Mouse (Mus musculus): ENCODE measurements around the gene Cyp8b1. TPM values are rescaled to one million over a fixed set of nuclear protein-coding genes. Genes with fewer than 3 reads are reported as not detected.

Cyp8b1 gene
- polyA plus RNA-seq, 1 experiment = 0.15 TPM

GRCm38 (mm10) chr9:121891301-121891700 lies 24.8 kb downstream of the Cyp8b1 start:
- DNase-seq (ENCODE audit: low read depth) = no peak

DNA sequence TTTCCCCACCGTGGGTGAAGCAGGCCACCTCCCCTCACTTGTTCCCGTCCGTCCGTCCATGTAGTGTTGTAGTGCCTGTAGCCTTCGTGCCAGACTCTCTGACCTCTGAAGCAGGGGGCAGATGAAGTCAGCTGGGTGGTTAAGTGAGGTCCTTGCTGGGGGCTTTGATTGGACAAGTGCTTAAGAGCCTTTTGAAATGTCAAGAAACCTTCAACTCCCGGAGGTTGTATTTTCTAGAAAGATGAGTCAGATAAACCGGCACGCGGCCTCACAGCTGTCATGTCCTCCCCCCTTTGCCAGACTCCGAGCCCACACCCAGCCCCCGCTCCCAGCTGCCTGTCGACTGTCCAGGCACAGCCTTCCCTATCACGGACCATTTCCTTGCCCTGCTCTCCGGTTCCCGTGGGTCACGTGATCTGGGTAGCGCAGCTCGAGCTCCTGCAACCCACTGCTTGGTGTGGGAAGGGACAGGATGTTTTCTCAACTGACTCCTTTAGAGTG lies 25.6 kb downstream of the Cyp8b1 start:
- DNase-seq (ENCODE audit: low read depth) = no peak

DNA sequence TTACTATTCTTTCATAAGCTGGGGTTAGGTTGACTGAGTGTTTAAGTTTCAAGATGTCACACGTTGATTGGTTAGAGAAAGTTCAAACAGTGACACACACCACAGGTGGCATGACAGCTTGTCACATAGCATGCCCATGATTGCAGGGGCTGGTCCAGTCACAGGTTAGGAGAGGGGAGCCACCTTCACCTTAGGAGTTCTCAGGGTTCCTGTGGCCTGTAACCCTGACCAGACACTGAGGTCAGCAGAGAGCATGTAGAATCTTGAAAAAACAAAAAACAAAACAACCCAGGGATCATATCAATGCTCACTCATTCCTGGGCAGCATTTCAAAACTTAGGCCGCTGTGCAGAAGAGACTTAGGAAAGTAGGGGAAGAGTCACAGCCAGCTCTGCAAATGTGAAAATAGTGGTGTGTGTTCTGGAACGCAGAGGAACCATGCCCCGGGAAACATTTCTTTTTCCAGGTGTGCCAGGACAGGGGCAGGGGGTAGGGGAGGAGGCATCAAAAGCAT lies 26.1 kb downstream of the Cyp8b1 start:
- no peak for DNase-seq (ENCODE audit: low read depth)

DNA sequence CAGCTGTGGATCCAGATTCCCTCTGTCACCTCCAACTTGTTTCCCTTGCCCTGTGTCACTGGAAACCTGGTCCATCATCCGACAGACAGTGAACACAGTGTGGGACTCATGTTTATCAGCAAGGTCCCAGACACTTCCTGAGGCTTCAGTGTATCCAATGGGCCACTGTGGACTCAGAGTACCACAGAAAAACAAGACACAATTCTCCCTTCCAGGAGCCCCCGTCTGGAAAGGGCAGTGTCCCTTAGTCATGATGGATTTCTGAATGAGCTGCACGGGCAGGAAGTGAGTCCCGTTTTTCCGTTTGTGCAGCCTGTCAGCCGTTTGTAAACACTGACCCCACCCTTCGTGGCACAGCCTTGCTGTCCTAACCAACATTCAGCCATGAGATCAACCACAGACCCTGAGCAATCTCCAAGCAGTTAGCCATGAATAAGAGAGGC lies 34.1 kb downstream of the Cyp8b1 start:
- DNase-seq (ENCODE audit: low read depth) = no peak

- no peak for DNase-seq (ENCODE audit: low read depth)
These were observed 34.8 kb downstream of the Cyp8b1 start for GRCm38 (mm10) chr9:121881301-121881700.

- DNase-seq (ENCODE audit: low read depth) = no peak
These were observed 35.3 kb downstream of the Cyp8b1 start for GRCm38 (mm10) chr9:121880840-121881239.

GRCm38 (mm10) chr9:121877052-121877740 lies 38.9 kb downstream of the Cyp8b1 start:
- DNase-seq (ENCODE audit: low read depth) = no peak

- no peak for DNase-seq (ENCODE audit: low read depth)
These were observed 42.5 kb downstream of the Cyp8b1 start for GRCm38 (mm10) chr9:121873578-121873977.

DNA sequence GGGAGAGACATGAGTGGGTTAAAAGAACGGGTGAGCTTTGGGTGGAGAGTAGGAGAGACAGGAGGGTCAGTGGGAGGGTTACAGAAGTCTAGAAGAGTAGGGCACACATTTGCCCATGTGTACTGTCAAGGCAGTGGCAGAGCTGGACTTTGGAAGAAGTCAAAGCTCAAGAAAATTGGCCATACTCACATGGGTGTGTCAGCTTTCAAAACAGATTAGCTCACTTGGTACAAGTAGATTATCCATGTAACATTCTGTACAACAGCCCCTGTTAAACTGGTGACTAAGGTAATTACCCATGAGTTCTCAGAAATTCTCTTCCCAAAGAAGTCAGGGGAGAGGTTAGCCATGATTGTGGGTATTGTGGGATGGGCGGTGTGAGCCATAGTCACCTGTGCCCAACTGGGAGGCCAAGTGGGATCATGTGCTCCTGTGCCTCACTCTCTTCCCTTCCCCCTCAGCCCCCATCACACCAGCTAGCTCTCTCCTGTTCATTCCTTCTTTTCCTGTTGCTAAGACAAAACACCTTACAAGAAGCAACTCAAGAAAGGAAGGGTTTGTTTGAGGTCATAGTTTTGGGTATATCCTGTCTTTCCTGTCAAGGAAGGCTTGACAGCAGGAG lies 43.9 kb downstream of the Cyp8b1 start:
- no peak for DNase-seq (ENCODE audit: low read depth)

GRCm38 (mm10) chr9:121869973-121870515 lies 46.1 kb downstream of the Cyp8b1 start:
- no peak for DNase-seq (ENCODE audit: low read depth)

DNA sequence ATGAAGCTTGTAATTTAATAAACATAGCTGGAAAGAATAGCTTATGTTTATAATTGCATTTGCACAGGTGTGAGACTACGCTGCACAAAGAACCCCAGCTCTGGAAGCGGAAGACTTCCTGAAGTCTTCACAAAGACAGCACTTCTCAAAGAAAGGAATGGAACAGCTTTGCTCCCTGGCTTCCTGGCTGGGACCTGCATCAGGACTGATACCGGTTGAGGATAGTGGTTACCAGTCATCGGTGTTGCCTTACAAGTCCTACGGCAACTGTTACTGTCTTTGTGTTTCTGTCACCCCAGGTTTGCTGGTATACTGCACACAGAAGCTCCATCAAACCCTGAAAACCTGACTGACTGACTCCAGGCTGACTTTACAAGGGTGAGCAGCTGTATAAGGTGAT lies 46.7 kb downstream of the Cyp8b1 start:
- no peak for DNase-seq (ENCODE audit: low read depth)

DNA sequence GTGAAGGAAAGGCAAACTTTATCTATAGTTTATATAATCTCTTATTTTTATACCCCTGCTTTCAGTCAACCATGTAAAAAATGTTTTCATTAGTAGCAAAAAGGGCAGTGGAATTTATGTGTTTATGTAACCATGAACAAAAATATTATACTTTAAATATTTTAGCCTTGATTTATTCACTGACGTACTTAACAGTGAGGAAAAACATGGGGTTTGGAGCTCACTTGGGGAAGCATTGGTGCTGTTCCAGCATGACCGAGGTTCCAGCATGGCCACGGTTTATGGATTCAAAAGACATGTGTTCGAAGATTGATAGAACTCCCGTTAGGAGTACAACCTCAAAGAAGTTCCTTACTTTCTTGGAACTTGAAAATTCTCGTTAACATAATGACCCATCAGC lies 47.9 kb downstream of the Cyp8b1 start:
- DNase-seq (ENCODE audit: low read depth) = no peak

DNA sequence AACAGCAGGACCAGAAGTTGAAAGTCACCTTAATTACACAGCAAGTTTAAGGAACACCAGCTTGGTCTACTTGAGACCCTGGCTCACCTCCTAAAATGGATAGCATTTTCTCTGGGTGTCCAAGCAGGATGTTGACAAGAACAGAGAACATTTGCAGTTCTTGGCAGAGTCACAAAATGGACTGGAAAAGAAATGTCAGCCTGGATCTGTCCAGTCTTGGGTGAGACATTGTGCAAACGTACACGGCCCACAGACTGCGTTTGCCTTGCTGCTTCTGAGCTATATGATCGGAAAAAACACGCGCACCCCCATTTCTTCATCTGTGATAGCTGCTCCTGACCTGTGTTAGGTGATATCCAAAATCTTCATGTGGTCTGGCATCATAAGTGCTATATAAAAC lies 48.5 kb downstream of the Cyp8b1 start:
- no peak for DNase-seq (ENCODE audit: low read depth)

DNA sequence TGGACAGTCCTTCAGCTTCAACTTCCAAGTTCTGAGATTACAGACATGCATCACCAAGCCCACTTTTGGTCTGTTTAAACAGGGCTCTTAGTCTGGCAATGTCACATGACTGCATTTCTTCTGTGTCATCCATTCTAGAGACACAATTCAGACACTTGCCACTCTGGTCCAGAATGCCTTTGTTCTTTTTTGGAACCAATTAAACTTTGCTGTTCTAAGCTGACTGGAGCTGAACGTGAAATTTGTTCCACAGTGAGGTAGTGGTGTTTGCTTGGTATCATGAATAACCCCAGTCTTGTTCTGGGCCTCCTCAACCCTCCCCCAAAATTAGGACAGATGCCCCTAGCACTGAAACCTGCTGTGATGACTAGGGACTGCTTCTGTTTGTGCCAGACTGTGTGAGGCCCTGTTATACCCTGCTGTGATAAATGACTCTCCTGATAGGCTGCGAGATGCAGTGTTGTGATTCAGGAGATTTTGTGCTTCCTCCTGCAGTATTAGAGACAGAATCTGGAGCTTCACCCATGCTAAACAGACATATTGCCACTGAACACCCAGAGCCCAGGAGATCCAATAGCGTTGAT lies 50.6 kb downstream of the Cyp8b1 start:
- DNase-seq (ENCODE audit: low read depth) = no peak

DNA sequence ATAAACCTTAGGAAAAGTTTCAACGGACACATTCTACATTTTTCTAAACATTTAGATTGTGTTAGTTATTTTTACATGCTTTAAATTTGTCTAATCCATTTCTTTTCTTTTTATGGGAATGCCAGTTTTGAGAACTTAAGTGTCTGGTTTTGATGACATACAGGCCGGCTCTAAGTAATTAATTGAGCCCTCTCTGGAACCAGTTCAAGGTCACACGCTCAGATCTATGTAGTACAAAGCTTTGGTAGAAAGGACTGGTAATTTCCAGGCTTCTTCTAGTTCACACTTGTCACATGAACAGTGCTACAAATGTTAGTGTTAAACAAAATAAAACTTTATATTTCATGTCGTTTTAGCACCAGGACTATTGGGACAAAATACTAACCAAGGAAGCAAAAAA lies 51.3 kb downstream of the Cyp8b1 start:
- DNase-seq (ENCODE audit: low read depth) = no peak

Other genes with a start within 250 kb of the Cyp8b1 start
- gene Sec22c, start 210.8 kb downstream of the Cyp8b1 start, polyA plus RNA-seq (2012; rRNA removed) = 11.2 and 12.1 TPM in 2 replicates
- 35.9 and 43.4 TPM in 2 replicates for gene Ss18l2, start 206.0 kb downstream of the Cyp8b1 start, polyA plus RNA-seq (2012; rRNA removed)
- 62.0 and 73.9 TPM in 2 replicates for gene Nktr, start 197.1 kb downstream of the Cyp8b1 start, polyA plus RNA-seq (2012; rRNA removed)
- gene Zfp651, start 157.0 kb downstream of the Cyp8b1 start, polyA plus RNA-seq (2012; rRNA removed) = 30.8 and 31.9 TPM in 2 replicates
- gene Klhl40, start 138.7 kb downstream of the Cyp8b1 start, polyA plus RNA-seq (2012; rRNA removed) = 0.14 TPM in 1 of 2 replicates, not detected in the other
- gene Hhatl, start 123.8 kb downstream of the Cyp8b1 start, polyA plus RNA-seq (2012; rRNA removed) = 4.7 and 8.5 TPM in 2 replicates
- gene Ccdc13, start 76.8 kb downstream of the Cyp8b1 start, polyA plus RNA-seq (2012; rRNA removed) = 1.0 and 1.7 TPM in 2 replicates
- 29.5 and 35.5 TPM in 2 replicates for gene Higd1a, start 57.9 kb downstream of the Cyp8b1 start, polyA plus RNA-seq (2012; rRNA removed)
- 3.0 and 3.3 TPM in 2 replicates for gene Ackr2, start 17.9 kb downstream of the Cyp8b1 start, polyA plus RNA-seq (2012; rRNA removed)
- 3.7 and 4.0 TPM in 2 replicates for gene Fam198a, start 34.7 kb upstream of the Cyp8b1 start, polyA plus RNA-seq (2012; rRNA removed)
- gene Pomgnt2, start 80.8 kb upstream of the Cyp8b1 start, polyA plus RNA-seq (2012; rRNA removed) = 19.8 and 20.2 TPM in 2 replicates
- 86.2 and 86.3 TPM in 2 replicates for gene Snrk, start 201.0 kb upstream of the Cyp8b1 start, polyA plus RNA-seq (2012; rRNA removed)

Measured in gonadal fat pad, adult 2 months (tissue).